Mouse (Mus musculus): ENCODE measurements at regions not wholly inside any gene's neighbourhood (a gene's known extent, or its start where the extent isn't known, plus 50 kb on each side); places are given as distances from the start of the nearest gene placed in this dataset.

- no peak for DNase-seq (ENCODE audit: low spot score)
Observed at GRCm38 (mm10) chr9:61673575-61674203, 240.7 kb downstream of the Rplp1 start.

- no peak for DNase-seq (ENCODE audit: low spot score)
Observed at GRCm38 (mm10) chr9:61670986-61671385, 243.4 kb downstream of the Rplp1 start.

DNA sequence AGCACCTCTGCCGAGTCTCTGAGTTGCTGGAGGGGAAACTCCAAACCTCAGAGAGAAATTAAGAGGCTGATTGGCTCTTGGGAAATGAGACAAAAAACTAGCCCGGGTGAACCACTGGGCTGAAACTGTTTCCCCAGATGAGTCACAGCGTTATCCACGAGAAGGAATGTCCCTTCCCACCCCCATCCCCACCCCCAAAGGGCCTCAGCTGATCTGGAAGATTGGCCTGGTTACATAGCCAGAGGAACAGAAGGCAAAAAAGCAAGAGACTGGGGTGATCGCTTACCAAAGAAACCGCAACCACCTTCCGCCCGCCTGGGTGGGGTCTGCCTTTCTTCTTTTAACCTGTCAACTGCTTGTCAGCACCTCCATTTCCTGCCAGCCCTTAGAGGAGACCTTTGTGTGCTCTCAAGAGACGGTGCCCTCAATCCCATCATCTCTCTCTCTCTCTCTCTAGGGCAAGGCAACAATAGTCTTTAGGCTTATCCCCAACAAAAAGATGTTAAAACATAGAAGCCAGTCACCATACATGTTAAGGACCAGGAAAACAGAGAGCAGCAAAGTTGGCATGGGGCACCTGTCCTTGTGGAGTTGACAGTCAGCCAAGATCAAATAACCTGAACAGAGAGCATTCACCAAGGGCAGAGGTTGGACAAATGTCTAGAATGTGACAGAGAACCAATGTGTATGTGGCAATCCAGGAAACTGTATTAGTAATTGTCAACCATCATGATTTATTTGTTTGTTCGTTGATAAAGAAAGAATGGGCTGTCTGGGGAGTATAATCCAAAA lies 244.4 kb downstream of the Rplp1 start:
- no peak for DNase-seq (ENCODE audit: low spot score)

- DNase-seq (ENCODE audit: low spot score): no peak
Observed at GRCm38 (mm10) chr9:61668723-61669122, 245.6 kb downstream of the Rplp1 start.

- no peak for DNase-seq (ENCODE audit: low spot score)
Observed at GRCm38 (mm10) chr9:61668157-61668697, 246.1 kb downstream of the Rplp1 start.

DNA sequence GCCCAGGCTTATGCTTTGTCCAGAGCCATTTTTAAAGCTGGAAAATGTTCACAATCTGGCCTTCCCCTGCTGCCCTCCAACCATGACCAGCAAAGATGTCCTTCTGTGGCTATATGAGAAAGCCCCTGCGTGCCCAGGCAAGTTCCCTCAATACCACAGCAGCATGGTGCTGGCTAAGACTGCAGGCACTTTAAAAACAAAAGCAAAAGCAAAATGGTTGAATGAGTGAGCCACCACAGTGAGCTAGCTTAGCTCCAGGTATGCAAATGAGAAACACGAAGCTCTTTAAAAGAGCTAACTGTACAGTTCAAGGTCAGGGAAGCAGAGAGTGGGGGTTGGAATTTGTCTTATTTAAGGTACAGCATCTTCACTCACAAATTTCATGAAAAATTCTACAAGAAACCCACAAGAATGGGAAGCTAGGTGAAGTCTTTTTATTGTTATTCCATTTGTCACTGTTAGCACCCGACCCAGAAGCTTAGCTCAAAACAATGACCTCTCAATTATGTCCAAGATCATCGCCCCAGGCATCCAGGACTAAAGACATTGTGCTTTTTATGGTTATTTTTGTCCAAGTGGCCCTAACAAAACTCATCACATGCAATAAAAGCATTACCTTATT lies 246.8 kb downstream of the Rplp1 start:
- DNase-seq (ENCODE audit: low spot score): no peak

- no peak for DNase-seq (ENCODE audit: low spot score)
Observed at GRCm38 (mm10) chr9:61666761-61667332, 247.5 kb downstream of the Rplp1 start.

- DNase-seq (ENCODE audit: low spot score): no peak
Observed at GRCm38 (mm10) chr9:61666118-61666517, 248.2 kb downstream of the Rplp1 start.

GRCm38 (mm10) chr9:61665254-61665653 lies 249.1 kb downstream of the Rplp1 start:
- DNase-seq (ENCODE audit: low spot score): no peak

- DNase-seq (ENCODE audit: low spot score): no peak
Observed at GRCm38 (mm10) chr9:61664000-61664622, 250.2 kb downstream of the Rplp1 start.

GRCm38 (mm10) chr9:61662055-61663028 lies 252.0 kb downstream of the Rplp1 start:
- DNase-seq (ENCODE audit: low spot score): no peak

- DNase-seq (ENCODE audit: low spot score): no peak
Observed at GRCm38 (mm10) chr9:61660191-61660590, 254.2 kb downstream of the Rplp1 start.

- DNase-seq (ENCODE audit: low spot score): no peak
Observed at GRCm38 (mm10) chr9:61657996-61658395, 256.3 kb downstream of the Rplp1 start.

- no peak for DNase-seq (ENCODE audit: low spot score)
Observed at GRCm38 (mm10) chr9:61655433-61655981, 258.8 kb downstream of the Rplp1 start.

DNA sequence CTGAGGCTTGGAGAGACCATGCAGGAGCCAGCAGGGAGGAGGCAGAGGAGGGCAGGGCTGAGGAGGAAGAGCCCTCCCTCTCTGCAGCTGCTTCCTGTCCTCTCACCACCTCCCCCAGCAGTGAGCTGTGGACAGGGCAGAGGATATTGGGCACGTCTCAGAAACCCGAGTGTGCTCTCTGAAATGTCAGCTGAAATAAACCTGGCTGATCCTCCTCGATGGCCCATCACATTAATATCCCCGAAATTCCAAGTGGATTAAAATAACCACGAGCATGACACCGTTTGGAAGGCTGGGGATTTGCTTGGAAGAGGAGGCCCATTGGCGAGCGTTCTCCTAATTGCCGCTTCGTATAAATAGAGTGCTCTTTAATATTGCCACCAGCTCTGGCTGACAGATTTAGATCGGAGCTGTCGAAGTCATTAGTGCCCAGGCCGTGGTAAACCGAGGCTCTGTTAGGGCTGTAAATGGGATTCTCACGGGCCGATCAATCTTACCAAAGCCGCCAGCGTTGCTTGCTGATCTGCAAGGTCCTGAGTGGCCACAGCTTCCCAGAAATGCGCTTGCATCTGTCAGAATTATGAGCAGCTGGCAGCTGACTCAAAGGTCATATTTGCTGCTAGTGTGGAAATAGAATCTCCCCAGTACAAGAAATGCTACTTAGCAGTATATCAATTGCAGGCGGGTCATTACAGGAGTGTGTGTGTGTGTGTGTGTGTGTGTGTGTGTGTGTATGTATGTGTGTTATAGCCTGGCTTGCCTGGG lies 268.5 kb downstream of the Rplp1 start:
- no peak for DNase-seq (ENCODE audit: low spot score)

- DNase-seq (ENCODE audit: low spot score): no peak
Observed at GRCm38 (mm10) chr9:61640739-61641138, 268.6 kb downstream of the Tle3 start.

- DNase-seq (ENCODE audit: low spot score): no peak
Observed at GRCm38 (mm10) chr9:61638908-61639307, 266.7 kb downstream of the Tle3 start.

GRCm38 (mm10) chr9:61633936-61634335 lies 261.8 kb downstream of the Tle3 start:
- DNase-seq (ENCODE audit: low spot score): no peak

DNA sequence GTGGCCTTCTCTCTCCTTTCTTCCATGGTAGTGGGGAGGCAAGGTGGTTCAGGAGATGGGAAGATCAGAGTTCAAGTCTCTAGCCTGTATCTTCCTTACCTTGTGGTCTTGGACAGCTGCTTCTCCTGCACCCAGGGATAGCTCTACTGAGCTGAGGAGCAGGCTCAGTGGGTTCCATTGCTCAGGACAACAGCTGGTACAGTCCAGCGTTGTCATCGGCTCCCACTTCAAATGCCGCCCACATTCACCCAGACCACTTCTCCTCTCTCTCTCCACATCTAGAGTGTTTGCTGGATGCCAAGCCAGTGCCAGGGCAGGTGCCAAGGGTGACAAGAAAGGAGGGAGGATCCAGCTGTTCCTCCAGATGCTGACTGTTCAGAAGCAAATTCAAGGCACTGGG lies 260.4 kb downstream of the Tle3 start:
- no peak for DNase-seq (ENCODE audit: low spot score)

- DNase-seq (ENCODE audit: low spot score): no peak
Observed at GRCm38 (mm10) chr9:61631097-61631496, 258.9 kb downstream of the Tle3 start.
